Mouse (Mus musculus) cerebral cortex, adult 2 months (tissue): ENCODE data around the gene Nrap.

ENCODE experiments used
- WGBS: fragments of 180-500 bp; shearing (Covaris S2); methylation state at CpG from one replicate; pipeline ENCODE4 v1.1.7; 2018; 5-methylcytosine and 5-hydroxymethylcytosine counted together

Nrap gene

DNA sequence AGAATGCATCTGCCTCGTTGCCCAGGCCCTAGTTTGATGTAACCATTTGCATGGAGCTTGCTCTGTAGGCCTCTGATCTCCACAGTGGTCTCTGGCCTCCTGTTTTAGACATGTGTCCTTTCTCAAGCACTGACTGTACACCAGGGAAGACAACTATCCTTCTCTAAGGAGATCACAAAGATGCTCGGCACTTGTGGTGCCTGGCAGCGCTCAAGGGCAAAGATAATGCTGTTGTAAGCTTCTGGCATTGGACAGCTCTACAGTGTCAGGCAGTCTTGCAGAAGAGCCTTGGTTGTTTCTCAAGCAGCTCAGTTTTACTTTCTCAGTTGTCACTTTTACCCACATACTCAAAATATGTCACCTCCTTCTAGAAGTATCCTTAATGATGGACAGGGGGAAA lies 73.3 kb downstream of the Nrap start:
- 89% methylated on average over 3 of the region's 3 CpGs for WGBS

GRCm38 (mm10) chr19:56300835-56301234 lies 89.0 kb downstream of the Nrap start:
- 62% methylated on average over 11 of the region's 11 CpGs for WGBS

DNA sequence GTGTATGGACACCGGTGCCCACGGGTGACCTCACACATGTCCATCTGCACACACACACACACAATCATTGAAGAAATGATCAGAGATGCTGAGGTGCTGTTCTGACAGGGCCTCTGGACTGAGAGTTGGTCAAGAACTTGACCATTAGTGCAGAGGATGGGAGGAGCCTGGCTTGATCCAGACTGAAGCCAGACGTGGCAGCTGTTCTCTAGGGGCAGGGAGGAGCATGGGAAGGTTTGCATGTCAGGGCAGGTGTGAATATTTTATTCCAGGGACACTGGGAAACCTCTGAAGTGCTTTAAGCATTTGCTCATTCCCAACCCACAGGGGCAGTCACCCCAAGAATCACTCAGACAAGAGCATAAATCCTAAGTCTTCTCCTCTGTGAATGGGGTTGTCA lies 92.6 kb downstream of the Nrap start:
- WGBS, result 81% methylated on average over 3 of the region's 3 CpGs

GRCm38 (mm10) chr19:56296668-56297067 lies 93.2 kb downstream of the Nrap start:
- WGBS, result 88% methylated on average over 9 of the region's 9 CpGs

- 35% methylated on average over 7 of the region's 7 CpGs for WGBS
Measured at GRCm38 (mm10) chr19:56294654-56295399, 95.0 kb downstream of the Nrap start.

- WGBS, result 65% methylated on average over 9 of the region's 9 CpGs
Measured at GRCm38 (mm10) chr19:56292335-56292734, 97.5 kb downstream of the Nrap start.

- WGBS, result 40% methylated on average over 6 of the region's 6 CpGs
Measured at GRCm38 (mm10) chr19:56291898-56292297, 97.9 kb downstream of the Nrap start.

- WGBS, result 88% methylated on average over 8 of the region's 8 CpGs
Measured at GRCm38 (mm10) chr19:56289642-56290041, 100.2 kb downstream of the Nrap start.

DNA sequence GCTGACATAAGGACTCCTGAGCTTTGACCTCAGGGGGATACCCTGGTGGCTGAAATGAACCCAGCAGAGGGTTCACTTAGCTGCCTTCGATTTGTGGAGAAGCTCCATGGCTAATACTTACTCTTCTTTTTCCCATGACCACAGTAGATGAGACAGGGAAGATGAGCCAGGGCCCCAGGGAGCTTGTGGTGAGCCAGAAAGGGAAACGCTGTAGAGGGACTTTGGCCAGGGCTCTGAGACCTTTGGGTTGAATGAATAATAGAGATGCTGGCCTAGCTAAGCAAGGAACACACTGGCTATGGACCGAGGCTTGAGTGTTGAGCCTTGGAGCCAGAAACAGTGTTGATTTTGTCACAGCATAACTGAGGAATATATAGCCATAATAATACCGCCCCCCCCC lies 101.4 kb downstream of the Nrap start:
- 82% methylated on average over 4 of the region's 4 CpGs for WGBS

- 86% methylated on average over 15 of the region's 15 CpGs for WGBS
Measured at GRCm38 (mm10) chr19:56287580-56288367, 102.1 kb downstream of the Nrap start.

- WGBS, result 72% methylated on average over 7 of the region's 7 CpGs
Measured at GRCm38 (mm10) chr19:56286866-56287265, 103.0 kb downstream of the Nrap start, which contains the start of gene Habp2. Gene Habp2 (plus strand): TSS chr19:56287137.

DNA sequence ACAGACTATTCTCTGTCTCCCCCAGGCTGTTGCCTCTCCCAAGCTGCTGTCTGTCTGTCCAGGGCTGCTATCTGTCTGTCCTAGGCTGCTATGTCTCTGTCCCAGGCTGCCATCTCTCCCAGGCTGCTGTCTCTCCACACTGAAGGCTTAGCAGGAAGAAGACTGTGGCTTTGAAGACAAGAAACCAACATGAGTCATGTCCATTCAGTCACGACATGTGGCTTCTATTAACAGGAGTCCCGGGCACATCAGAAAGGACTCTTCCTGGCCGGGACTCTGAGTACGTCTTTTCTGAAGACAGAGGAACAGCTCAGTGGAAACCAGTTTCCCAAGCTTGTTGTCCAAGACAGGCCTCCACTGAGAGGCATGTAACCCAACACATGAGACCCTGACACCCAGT lies 104.6 kb downstream of the Nrap start:
- WGBS, result 82% methylated on average over 4 of the region's 4 CpGs

- 92% methylated on average over 11 of the region's 11 CpGs for WGBS
Measured at GRCm38 (mm10) chr19:56278366-56278765, 111.5 kb downstream of the Nrap start.

DNA sequence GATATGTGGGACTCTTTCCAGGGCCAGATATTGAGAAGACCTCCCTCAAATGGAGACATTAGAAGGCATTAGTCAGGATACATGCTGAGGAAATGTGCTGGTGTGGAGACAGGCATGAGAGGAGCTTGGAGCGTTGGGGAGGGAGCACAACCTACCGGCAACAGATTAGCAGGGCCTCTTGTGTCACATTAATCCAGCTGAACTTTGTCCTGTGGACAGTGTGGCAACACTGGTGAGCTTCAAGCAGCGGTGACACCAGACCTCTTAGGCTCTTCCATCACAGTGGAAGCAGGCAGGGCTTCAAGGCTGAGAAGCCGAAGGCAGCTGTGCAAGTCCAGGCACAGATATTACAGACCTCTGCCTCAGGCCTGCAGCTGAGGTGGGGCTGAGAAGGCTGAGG lies 111.9 kb downstream of the Nrap start:
- 97% methylated on average over 4 of the region's 4 CpGs for WGBS

GRCm38 (mm10) chr19:56277140-56277804 lies 112.6 kb downstream of the Nrap start:
- WGBS, result 62% methylated on average over 3 of the region's 3 CpGs

GRCm38 (mm10) chr19:56272081-56272480 lies 117.8 kb downstream of the Nrap start:
- WGBS, result 77% methylated on average over 8 of the region's 8 CpGs
